Mouse (Mus musculus): Measurements from ENCODE around the gene Rapgef2.

Gene Rapgef2

DNA sequence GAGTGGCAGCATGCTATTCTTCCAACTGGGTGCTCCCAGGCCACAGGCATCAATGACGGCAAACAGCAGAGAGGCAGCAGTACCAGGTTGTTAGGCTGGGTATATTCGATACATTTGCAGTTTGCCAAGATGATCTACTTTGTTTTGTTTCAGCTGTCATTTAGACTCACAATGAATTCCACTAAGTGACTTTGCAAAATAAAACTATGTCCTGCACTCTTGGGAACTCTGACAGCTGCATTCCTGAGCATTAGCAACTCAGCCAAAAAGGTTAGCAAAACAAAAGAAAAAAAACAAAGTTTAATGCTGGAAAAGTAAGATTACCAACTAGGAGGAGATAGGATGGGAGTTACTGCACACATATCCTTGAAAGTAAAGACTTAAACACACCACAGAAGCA lies 3.3 kb downstream of the Rapgef2 start:
- no peak for DNase-seq (ENCODE audit: low spot score)

DNA sequence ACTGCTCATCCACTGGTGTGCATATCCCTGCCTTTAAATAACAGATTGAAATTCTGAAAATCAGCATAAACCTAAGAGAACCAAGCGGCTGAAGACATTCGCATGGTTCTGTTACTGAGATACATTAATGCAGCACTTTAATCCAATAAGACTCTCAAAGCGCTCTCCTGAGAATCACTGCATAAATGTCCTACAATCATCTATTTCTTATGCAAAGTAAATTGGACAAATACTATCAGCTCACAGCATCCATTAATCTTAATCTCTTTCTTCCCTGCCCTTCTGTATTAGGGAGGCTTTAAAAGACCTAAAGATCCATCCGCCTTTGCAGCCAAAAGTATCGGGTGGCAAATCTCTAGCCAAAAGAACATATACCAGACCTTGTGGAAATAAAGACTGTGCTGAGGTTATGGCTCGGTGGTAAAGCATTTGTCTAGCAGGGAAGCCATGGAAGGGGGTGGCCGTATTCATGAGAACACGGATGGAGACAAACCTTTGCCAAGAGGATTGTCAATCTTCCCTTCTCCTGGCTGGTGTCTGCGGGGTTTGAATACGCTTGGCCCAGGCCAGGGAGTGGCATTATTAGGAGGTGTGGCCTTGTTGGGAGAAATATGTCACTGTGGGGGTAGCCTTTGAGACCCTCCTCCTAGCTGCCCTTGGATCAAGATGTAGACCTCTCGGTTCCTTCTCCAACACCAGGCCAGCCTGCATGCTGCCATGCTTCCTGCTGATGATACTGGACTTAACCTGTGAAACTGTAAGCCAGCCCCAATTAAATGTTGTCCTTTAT lies 10.3 kb downstream of the Rapgef2 start:
- no peak for DNase-seq (ENCODE audit: low spot score)

DNA sequence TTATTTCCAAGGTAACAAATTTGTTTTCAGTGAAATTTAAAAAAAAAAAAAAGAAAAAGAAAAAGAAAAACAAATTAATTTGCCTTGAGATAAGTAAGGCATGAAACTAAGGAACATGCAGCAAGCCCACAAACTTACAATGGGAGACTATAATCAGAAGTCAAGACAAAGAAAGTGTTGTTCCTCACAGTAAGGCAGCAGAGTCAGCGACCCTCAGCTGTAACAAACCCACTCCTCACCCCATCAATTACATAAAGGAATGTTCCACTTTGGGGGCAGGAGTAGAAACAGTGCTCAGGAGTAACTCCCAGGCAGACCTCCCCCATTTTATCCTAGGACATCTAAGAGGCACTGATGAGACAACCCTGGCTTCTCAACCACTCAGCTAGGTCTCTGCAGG lies 13.0 kb downstream of the Rapgef2 start:
- no peak for DNase-seq (ENCODE audit: low spot score)

DNA sequence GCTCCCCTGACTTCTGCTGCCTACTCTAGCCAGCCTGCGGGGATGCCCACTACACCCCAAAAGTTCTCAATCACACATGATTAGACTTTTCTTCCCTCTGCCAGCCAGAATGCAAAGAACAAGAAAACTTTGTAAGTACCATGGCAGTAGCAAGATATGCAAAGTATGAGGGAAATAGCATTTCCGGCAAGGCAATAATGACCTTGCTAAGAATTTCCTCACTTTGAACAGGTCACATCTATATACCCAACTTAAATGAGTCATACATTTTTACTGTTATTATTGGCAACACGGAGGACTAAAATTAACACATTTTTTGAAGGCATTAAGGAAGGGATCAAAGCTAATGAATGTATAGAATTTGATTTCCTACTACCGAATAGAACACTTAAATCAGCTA lies 13.4 kb downstream of the Rapgef2 start:
- no peak for DNase-seq (ENCODE audit: low spot score)

DNA sequence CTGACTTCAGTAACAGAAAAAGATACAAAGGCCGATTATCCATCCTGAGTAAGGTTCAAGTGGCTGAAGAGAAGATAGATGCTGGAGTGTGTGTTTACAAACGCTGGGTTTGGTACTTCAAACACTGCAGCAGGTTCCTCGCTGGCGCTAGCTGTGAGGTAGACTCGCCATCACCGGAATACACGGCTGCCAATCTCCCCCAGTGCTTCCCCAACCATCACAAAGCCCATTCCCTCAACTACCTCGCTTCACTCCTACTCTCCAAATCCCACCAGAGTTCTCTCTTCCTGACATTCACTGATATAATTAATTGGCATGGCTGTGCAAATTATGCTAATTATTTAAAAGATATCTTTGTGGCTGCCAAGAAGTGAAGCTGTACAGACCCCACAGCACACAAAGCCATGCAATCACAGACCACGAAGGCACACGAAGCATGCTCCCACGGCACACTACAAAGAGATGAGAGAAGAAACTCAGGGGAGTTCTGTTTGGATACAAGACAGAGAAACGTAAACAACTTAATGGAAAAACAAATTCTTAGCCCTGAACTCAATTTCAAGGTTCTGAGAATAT lies 15.2 kb downstream of the Rapgef2 start:
- no peak for DNase-seq (ENCODE audit: low spot score)

DNA sequence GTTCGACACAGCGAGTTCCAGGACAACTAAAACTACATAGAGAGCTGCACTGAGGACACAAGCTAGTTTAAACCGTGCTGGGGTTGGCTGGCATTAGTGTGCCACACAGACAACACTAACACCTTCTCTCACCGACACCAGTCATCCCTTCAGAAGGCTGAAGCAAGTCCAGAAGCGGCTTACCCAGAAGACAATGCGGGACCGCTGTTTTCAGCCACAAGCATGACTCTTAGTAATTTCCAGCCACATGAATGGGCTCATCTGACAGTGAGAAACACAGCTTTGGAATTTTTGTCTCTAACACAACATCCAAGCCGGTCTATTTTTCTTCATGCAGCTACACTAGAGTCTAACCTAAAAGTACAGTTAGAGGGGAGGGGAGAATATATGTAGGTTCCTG lies 16.4 kb downstream of the Rapgef2 start:
- DNase-seq (ENCODE audit: low spot score): no peak

DNA sequence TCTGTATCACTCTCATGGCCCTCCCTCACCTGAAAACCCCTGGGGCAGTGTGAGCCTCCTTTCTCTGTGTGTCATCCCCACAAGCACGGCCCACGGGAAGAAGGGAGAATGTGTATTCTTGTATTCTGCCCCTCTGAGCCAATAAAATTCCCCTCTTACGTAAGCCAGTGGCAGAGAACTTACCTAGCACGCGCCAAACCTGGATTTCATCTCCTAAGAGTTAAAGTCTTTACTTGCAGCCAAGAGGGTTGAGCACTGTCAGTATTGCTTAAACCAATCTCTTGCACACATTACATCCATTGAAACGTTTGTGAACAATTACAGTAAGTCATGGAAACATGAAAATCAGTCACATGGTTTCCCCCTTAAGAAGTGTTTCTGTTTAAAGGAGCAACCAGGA lies 19.3 kb downstream of the Rapgef2 start:
- DNase-seq (ENCODE audit: low spot score): no peak

DNA sequence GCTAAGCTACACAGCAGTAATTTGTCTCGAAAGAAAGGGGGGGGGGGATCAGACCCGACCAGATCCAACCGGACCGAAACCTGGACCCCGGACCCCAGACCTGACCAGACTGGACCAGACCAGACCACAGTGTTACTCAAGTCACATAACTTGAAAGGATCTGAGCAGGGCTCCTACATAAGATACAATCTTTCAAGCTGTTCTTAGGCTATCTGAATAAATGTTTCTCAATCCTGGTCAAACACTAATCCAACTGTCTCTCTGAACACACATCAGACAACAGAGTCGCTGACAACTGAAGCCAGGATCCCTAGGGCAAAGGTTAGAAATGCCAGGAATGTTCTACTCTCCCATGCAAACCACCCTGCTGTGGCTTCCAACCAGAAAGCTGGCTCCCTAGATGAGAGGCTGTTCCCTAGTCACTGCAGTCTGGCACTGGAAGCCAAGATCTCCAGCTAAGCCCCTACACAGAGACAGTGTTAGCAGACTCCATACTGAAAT lies 24.5 kb downstream of the Rapgef2 start:
- DNase-seq (ENCODE audit: low spot score): no peak

DNA sequence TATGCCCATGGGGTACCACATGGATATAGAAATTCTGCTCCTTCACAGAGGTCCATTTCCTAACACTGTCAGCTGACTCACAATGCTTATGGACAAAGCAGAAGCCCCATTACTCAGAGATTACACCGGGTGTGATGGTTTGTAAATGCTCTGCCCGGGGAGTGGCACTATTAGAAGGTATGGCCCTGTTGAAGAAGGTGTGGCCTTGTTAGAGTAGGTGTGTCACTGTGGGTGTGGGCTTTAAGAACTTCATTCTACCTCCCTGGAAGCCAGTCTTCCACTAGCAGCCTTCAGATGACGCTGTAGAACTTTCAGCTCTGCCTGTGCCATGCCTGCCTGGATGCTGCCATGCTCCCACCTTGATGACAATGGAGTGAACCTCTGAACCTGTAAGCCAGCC lies 32.3 kb downstream of the Rapgef2 start:
- no peak for DNase-seq (ENCODE audit: low spot score)

DNA sequence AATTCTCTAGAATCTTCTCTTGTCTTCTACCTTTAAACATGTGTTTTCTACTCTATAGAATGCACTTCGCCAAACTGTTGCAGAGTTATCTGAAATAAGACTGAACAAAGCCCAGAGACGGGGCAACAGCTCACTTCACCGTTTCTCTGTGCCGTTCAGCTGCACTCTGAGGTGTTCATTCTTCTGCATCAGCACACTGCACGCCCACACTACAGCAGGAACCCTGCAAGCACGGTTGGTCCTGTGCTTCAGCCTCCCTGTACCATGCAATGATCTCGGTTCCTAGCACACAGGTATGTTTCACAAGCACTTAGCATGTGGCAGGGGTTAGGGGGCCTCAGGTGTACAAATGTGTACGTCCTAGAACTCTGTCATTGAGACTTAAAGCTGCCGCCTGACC lies 32.9 kb downstream of the Rapgef2 start:
- no peak for DNase-seq (ENCODE audit: low spot score)

DNA sequence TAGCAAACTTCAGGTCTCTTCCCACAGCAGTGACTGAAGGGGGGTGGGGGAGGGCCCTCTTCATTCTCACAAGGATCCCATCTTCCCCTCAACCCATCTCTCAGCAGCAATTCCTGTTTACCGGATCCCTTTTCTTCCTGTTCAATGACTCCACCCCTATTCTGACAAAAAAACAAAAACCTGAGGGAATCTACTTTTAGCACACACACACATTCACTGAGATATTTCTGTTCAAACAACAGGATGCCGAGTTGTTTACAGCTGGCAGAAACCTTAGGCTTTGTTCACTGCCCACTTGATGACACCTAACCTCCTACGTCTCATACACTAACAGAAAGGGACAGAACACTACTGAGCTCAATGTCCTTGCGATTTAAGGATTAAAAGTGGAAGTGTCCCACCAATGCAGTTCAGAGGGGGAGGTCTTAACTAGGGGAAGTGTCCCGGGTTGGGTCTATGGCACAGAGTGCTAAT lies 33.4 kb downstream of the Rapgef2 start:
- no peak for DNase-seq (ENCODE audit: low spot score)

DNA sequence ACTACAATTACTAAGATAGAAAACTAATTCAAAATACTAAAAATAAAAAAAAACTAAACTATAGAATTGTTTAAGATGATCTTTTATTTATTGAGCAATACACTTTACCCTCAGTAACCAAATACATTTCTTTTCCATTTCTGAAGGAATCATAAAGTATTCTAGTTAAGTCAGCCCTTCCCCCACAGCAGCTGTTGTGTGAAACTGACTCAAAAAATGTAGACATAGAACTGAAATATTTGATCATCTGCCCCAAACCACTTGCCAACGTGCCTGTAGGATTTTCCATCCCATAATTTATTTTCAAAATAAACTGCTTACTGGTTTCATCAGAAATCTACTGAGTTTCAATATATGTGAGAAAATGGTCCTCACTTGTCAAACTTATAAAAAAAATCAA lies 36.4 kb downstream of the Rapgef2 start:
- DNase-seq (ENCODE audit: low spot score): no peak

DNA sequence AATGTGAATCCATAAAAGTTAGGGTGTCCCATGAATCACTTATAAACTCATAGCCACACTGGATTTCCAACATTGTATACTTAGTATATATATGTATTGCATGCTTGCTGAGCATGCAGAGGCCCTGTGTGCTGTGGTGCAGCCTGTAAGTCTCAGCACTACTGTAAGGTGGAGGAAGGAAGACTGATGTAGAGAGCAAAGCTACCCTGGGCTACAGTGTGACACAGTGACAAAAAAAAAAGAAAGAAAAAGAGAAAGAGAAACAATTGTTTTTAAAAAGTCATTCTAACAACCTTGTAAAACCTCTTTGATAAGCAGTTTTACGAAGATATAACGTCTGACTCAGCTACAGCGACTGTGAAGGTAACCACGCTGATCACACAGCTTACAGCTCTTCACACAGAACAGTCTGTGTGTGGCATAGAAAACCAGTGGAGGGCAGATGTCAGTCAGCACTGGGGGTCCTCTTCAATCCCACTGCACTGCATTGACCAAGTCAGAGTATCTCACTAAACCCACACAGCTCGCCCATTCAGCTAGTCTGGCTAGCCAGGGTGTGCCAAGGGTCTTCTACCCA lies 37.6 kb downstream of the Rapgef2 start:
- no peak for DNase-seq (ENCODE audit: low spot score)

DNA sequence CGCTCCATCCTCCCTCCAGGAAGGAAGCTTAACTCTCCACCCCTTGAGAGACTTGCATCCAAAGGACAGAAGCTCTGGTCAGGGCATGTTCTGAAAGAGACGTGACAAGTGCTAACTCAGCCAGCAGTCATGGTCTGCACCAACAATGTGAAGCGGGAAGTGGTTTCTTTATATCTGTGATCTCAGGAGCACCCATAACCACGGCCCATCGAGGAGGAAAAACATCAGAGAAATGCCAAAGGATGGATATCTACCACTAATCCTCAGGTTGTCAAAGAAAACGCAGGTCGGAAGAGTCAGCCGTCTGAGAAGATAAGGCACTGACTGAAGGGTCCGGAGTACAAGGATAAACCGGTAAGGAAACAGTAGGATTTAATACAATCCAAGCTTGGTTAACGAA lies 38.1 kb downstream of the Rapgef2 start:
- no peak for DNase-seq (ENCODE audit: low spot score)

DNA sequence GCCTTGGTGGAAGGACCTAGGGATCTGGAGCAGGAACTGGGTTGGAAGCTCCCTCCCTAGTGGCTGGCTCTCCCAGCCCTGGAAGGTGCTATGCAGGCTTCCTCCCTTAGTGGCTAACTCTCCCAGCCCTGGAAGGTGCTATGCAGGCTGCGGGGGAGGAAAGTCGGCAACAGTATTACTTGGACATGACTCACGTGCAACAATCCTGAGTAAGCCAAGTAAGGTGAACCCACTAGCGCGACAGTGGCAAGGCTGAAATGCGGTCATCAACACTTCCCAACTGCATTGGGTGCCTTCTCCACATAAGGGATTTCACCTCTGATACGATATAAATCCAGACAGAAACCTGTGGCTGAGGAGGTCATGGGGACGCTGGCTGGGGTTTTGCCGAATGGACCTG lies 42.0 kb downstream of the Rapgef2 start:
- no peak for DNase-seq (ENCODE audit: low spot score)

DNA sequence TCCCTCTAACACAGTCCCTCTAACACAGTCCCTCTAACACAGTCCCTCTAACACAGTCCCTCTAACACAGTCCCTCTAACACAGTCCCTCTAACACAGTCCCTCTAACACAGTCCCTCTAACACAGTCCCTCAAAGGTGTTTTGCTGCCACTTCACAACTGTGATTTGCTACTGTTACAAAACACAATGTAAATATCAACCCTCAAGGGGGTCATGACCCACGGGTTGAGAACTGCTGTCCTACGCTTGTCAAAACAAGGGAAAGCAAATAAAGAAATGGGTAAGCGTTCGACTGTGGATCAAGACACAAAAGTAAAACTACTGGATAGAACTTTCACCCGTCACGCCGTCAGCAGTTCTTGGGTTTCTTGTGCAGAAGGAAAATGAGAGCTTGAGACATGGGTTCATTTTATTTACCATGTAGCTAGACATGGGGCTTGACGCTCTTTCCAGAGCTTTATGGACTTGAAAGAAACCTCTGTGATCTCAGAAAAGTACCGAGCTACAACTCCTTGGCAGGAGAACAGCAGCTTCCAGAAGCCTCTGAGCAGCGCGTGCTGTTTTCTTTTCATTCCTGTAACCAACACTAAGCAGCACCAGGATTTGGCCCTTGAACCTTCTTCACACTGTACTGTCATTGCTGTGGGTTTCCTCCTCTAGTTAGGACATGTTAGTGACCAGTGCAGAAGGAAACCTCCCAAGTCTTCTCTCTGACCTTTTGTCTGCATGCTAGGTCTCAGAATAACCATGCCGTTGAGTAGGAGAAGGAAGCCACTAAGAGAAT lies 43.2 kb downstream of the Rapgef2 start:
- DNase-seq (ENCODE audit: low spot score): no peak

DNA sequence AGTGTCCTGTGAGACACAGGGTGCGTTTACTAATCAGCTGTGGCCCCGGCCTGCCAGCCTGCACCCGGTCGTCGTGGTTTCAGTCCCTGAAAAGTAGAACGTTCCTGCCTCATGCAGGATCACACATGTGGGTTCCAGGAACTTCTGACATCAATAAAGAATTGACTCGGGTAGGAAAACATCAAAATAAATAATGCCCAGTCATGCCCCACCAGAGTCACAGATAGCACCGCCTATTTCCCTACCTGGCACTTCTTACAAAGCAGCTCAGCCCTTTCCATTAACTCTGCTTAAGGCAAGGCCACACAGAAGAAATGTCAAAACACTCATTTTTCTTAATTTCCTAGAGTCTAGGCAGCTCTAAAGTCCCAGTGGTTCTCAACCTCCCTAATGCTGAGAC lies 44.0 kb downstream of the Rapgef2 start:
- DNase-seq (ENCODE audit: low spot score): no peak

DNA sequence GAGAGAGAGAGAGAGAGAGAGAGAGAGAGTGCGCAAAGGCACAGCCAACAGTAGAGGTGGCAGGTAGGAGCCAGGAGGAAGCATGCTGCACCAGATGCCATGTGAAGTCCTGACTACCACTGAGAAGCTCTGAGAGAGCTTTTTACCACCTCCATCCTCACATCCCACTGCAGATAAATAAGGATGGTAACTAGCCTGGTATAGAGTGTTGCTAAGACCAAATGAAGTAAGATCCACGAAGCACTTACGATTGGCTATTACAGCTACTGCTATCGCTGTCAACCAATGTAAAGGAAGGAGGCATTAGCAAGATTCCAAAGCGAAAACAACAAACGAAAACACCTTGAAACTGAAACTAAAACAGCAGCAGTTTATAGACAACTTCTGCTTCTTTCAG lies 47.3 kb downstream of the Rapgef2 start:
- no peak for DNase-seq (ENCODE audit: low spot score)

DNA sequence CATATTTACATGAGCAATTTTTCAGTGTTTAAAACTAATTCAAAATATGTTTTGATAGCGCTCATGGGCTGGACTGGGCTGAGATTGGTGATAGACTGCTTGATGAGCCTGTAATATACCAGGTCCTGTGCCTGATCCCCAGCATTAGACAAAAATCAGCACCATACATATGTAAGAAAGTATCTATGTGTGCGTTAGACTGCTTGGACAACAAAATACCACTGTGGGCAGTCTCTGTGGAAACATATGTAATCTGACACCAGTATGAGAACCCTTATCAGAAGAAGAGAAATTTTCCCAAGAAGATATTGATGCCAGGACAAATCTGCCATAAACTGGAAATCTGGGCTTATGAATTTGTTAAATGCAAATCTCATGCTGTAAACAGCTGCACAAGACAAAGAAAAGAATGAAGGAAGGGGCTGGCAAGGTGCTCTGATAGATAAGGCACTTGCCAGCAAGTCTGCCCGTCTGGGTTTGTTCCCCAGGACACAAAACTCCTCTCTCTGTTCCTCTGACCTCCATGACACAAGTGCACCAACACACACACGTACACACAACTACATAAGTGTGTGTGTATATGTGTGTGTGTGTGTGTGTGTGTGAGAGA lies 47.8 kb downstream of the Rapgef2 start:
- DNase-seq (ENCODE audit: low spot score): no peak

DNA sequence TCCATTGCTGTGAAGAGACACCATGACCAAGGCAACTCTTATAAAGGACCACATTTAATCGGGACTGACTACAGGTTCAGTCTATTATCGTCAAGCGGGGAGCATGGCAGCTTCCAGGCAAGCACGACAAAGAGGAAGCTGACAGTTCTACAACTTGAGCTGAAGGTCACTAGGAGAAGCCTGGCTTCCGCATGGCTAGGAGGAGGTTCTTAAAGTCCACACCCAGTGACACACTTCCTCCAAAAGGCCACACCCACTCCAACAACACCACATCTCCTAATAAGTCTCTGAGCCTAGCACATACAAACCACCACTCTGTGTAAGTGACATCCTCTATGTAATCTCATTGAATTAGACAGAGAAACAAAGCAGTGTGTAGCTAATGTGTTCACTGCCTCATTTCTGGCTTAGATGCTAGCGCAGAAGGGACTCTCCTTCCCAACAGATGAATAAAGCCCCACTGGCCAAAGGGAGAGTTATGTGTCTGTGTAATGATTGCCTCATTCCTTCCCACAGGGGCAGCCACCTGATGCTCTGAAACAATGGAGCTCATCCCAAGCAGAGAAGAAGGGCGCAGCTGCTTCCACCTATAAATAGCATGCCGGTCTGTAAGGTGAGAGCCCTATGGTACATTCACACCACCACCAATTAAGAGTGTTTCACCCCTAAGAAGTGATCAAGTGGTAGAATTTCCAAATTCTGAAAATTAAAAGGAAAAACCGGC lies 48.5 kb downstream of the Rapgef2 start:
- no peak for DNase-seq (ENCODE audit: low spot score)

DNA sequence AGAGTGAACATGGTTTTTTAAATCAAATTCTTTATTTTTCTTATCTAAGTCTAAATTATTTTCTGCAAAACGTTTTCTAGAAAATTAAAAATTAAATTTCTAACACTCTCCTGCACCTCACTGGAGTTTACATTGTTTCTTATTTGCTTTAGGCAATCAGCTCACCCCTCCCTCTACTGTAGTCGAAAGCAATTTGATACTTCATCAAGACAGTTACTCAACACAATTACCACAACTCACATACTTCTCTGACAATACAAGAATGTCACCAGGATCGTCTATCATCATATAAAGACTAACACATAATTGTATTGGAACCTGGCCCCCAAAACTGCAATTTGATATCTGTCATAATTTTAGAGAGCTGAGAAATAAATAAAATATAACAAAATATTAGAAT lies 51.8 kb downstream of the Rapgef2 start:
- DNase-seq (ENCODE audit: low spot score): no peak

All from urinary bladder, postnatal 25 days (tissue).